Mouse (Mus musculus) midbrain, embryonic 10.5 days (tissue): ENCODE results near the gene Dleu7. TPM values are rescaled to one million over a fixed set of nuclear protein-coding genes. Genes with fewer than 3 reads are reported as not detected.
A peak's percentile ranks its signal among the peaks of the same experiment; 100 is the strongest.

Experiments
- DNase-seq: peaks from one replicate; pipeline ENCODE4 v3.0.0-alpha.2; 2017; ENCODE audit warnings: low spot score
- H3K27ac ChIP-seq: fragments of 300-500 bp; sonication (generic); replicated peaks from 2 replicates; pipeline ENCODE4 v1.5.1; 2016; ENCODE audit warnings: mild to moderate bottlenecking
- H3K27me3 ChIP-seq: fragments of 300-500 bp; sonication (generic); 2 replicates; pipeline ENCODE4 v1.6.1; 2016; ENCODE audit warnings: low read depth, mild to moderate bottlenecking; ENCODE audit not compliant: poor library complexity, severe bottlenecking
- H3K36me3 ChIP-seq: fragments of 300-500 bp; sonication (generic); 2 replicates; pipeline ENCODE4 v1.6.1; 2016; ENCODE audit warnings: mild to moderate bottlenecking, moderate library complexity
- H3K4me1 ChIP-seq: fragments of 300-500 bp; sonication (generic); 2 replicates; pipeline ENCODE4 v1.6.1; 2016
- H3K4me3 ChIP-seq: fragments of 300-500 bp; sonication (generic); 2 replicates; pipeline ENCODE4 v1.5.1; 2016; ENCODE audit warnings: mild to moderate bottlenecking, moderate library complexity
- H3K9me3 ChIP-seq: fragments of 300-500 bp; sonication (generic); replicated peaks from 2 replicates; pipeline ENCODE4 v1.6.1; 2016; ENCODE audit warnings: mild to moderate bottlenecking
- WGBS: fragments of 180-500 bp; shearing (Covaris S2); methylation state at CpG from one replicate; pipeline ENCODE4 v1.1.7; 2016; 5-methylcytosine and 5-hydroxymethylcytosine counted together
- polyA plus RNA-seq: library from polyadenylated mRNA; unstranded; fragments of >200 nt; fragmentation: Nextera tagmentation; extraction: Ambion mirVana; gene quantifications from 2 replicates; pipeline ENCODE4 v1.2.1, GENCODE M21; 2016

The Dleu7 gene
- polyA plus RNA-seq, 1 experiment from 2014 or later = 4.1 TPM

DNA sequence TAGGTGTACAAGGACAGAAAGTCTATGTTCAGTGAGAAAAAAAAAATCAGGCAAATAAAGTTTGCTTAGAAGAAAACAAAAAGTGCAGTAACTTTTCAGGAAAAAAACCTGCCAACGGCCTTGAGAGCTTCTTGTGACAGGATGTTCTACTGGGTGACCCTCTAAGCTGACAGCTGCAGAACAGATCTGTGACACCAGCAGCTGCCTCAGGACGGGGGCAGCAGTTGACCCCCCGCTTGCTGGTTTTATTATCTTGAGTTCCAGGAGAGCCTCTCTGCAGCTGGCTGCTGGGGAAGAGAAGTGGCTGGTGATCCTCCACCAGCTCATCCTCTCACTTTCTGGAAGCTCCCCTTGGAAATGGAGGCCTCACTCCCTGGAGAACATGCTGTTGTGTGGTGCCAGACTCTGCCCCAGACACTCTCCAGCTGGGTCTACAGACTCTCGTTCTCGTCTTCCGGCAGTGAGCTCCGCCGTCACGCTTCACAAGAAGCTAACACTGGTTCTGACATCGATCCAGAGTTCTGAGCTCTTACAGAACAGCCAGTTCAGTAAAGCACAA, 33.8 kb downstream of the Dleu7 start:
- H3K27me3 ChIP-seq = no peaks in the 10 kb centered on the region
- H3K27ac ChIP-seq = peak overlapping the region; percentile 42; the same call in 1 of the 2 replicates
- H3K36me3 ChIP-seq = no peaks in the 10 kb centered on the region
- WGBS = 77% methylated on average over 10 of the region's 10 CpGs
- DNase-seq = no peak
- H3K4me1 ChIP-seq = peaks cover 5% of the 10 kb centered on the region
- no peaks in the 10 kb centered on the region for H3K9me3 ChIP-seq
- H3K4me3 ChIP-seq = no peak overlapping the region

- DNase-seq = no peak
- H3K36me3 ChIP-seq = no peaks in the 10 kb centered on the region
- no peak overlapping the region for H3K4me3 ChIP-seq
- WGBS = 90% methylated on average over 6 of the region's 6 CpGs
- no peaks in the 10 kb centered on the region for H3K9me3 ChIP-seq
- peaks cover 5% of the 10 kb centered on the region for H3K4me1 ChIP-seq
- no peak overlapping the region for H3K27ac ChIP-seq
- H3K27me3 ChIP-seq = no peaks in the 10 kb centered on the region
Measured at GRCm38 (mm10) chr14:62258125-62258524, 34.7 kb downstream of the Dleu7 start.

- no peak overlapping the region for H3K27ac ChIP-seq
- 85% methylated on average over 5 of the region's 5 CpGs for WGBS
- no peaks in the 10 kb centered on the region for H3K36me3 ChIP-seq
- no peaks in the 10 kb centered on the region for H3K27me3 ChIP-seq
- H3K4me1 ChIP-seq = peaks cover 5% of the 10 kb centered on the region
- no peak overlapping the region for H3K4me3 ChIP-seq
- no peak for DNase-seq
- H3K9me3 ChIP-seq = no peaks in the 10 kb centered on the region
Measured at GRCm38 (mm10) chr14:62256066-62256465, 36.8 kb downstream of the Dleu7 start.

- Histone ChIP-seq H3K36me3 (no peaks in the 10 kb centered on the region), H3K4me3 (no peak overlapping the region), H3K9me3 (no peaks in the 10 kb centered on the region), H3K27ac (no peak overlapping the region), H3K27me3 (no peaks in the 10 kb centered on the region), H3K4me1 (peaks cover 5% of the 10 kb centered on the region)
- WGBS = 73% methylated on average over 8 of the region's 8 CpGs
- no peak for DNase-seq
Measured at GRCm38 (mm10) chr14:62254371-62254770, 38.5 kb downstream of the Dleu7 start.

GRCm38 (mm10) chr14:62251999-62252398, 40.8 kb downstream of the Dleu7 start:
- H3K27ac ChIP-seq = no peak overlapping the region
- no peaks in the 10 kb centered on the region for H3K27me3 ChIP-seq
- H3K9me3 ChIP-seq = no peaks in the 10 kb centered on the region
- peaks cover 3% of the 10 kb centered on the region; the same call in 1 of the 2 replicates for H3K4me1 ChIP-seq
- DNase-seq = peak; percentile 68
- 9% methylated on average over 4 of the region's 4 CpGs for WGBS
- no peaks in the 10 kb centered on the region for H3K36me3 ChIP-seq
- no peak overlapping the region for H3K4me3 ChIP-seq

GRCm38 (mm10) chr14:62250046-62250445, 42.8 kb downstream of the Dleu7 start:
- Histone ChIP-seq H3K4me1 (peaks cover 13% of the 10 kb centered on the region), H3K4me3 (no peak overlapping the region), H3K27ac (no peak overlapping the region), H3K9me3 (no peaks in the 10 kb centered on the region), H3K36me3 (no peaks in the 10 kb centered on the region), H3K27me3 (no peaks in the 10 kb centered on the region)
- DNase-seq = no peak
- WGBS = 69% methylated on average over 3 of the region's 3 CpGs

DNA sequence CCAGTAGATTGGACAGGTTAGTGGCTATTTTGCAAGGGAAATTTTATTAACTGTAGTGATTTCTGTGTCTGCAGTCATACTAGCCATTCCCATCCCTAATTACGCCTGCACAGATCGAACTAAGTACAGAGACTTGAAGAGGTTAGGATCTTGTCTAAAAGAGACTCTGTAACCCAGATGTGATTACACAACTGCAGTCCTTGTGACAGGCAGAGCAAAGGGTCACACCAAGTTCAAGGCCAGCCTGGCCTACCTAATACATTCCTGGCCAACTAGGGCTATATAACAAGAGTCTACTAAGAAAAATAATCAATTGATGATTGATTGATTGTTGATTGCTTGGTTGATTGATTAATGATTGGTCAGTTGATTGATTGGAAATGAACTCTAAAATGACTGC, 43.6 kb downstream of the Dleu7 start:
- 90% methylated on average over 2 of the region's 2 CpGs for WGBS
- Histone ChIP-seq H3K4me3 (no peak overlapping the region), H3K27ac (no peak overlapping the region), H3K36me3 (no peaks in the 10 kb centered on the region), H3K27me3 (no peaks in the 10 kb centered on the region), H3K9me3 (no peaks in the 10 kb centered on the region), H3K4me1 (peaks cover 13% of the 10 kb centered on the region)
- no peak for DNase-seq

GRCm38 (mm10) chr14:62248796-62249195, 44.1 kb downstream of the Dleu7 start:
- 89% methylated on average over 10 of the region's 10 CpGs for WGBS
- peaks cover 13% of the 10 kb centered on the region for H3K4me1 ChIP-seq

GRCm38 (mm10) chr14:62248345-62248744, 44.5 kb downstream of the Dleu7 start:
- Histone ChIP-seq H3K9me3 (no peaks in the 10 kb centered on the region), H3K36me3 (no peaks in the 10 kb centered on the region), H3K4me3 (no peak overlapping the region), H3K27ac (no peak overlapping the region), H3K4me1 (peaks cover 13% of the 10 kb centered on the region), H3K27me3 (no peaks in the 10 kb centered on the region)
- WGBS = 78% methylated on average over 7 of the region's 7 CpGs
- no peak for DNase-seq

More at GRCm38 (mm10) chr14:62248796-62249195, 44.1 kb downstream of the Dleu7 start:
- H3K27me3 ChIP-seq = no peaks in the 10 kb centered on the region
- H3K4me3 ChIP-seq = no peak overlapping the region
- no peak overlapping the region for H3K27ac ChIP-seq
- no peaks in the 10 kb centered on the region for H3K36me3 ChIP-seq
- DNase-seq = no peak
- H3K9me3 ChIP-seq = no peaks in the 10 kb centered on the region

DNA sequence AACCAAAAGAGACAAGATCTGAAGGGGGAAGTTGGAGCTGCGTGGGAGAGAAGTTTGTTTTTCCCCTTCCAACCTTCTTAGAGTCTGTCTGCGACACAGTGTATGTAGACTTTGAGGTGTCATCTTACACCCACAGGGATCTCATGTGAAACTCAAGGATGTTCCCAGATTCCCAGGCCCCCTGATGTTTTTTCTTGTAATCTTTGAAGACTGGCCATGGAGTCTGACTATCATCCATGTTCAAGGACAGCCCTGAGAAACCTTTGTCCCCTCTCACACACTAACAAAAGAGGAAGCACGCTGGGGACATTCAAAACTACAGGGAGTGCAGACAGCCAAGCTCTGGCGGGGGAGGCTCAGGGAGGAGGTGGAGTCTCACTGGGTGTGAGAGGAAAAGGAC, 47.3 kb downstream of the Dleu7 start:
- DNase-seq = no peak
- Histone ChIP-seq H3K27me3 (no peaks in the 10 kb centered on the region), H3K4me1 (peaks cover 13% of the 10 kb centered on the region), H3K36me3 (no peaks in the 10 kb centered on the region), H3K9me3 (no peaks in the 10 kb centered on the region), H3K27ac (no peak overlapping the region), H3K4me3 (no peak overlapping the region)
- 26% methylated on average over 4 of the region's 4 CpGs for WGBS

DNA sequence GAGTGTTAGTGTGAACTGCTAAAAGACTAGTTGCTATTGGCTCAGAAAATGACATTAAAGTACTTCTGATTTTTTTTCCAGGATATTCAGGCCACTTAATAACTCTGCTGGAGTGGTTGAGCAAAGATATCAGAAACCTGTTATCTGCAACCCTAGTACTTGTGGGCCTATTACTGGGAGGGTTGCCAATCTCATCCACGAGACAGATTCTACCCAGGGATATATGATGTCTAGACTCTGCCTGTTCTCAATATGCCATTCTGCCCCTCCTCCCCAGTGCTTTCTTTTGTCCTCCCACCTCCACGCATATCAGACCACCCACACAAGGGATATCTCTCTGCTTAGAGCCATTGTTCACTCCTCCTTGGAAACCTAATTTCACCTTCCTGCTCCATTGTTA, 49.3 kb downstream of the Dleu7 start:
- WGBS = 88% methylated on average over 2 of the region's 2 CpGs
- Histone ChIP-seq H3K9me3 (no peaks in the 10 kb centered on the region), H3K27me3 (no peaks in the 10 kb centered on the region), H3K4me1 (peaks cover 13% of the 10 kb centered on the region), H3K27ac (no peak overlapping the region), H3K36me3 (no peaks in the 10 kb centered on the region), H3K4me3 (no peak overlapping the region)
- no peak for DNase-seq

GRCm38 (mm10) chr14:62235969-62236368, 56.9 kb downstream of the Dleu7 start:
- H3K9me3 ChIP-seq = no peaks in the 10 kb centered on the region
- no peaks in the 10 kb centered on the region for H3K36me3 ChIP-seq
- H3K4me1 ChIP-seq = no peaks in the 10 kb centered on the region; the same call in 1 of the 2 replicates
- WGBS = 84% methylated on average over 7 of the region's 7 CpGs
- no peak overlapping the region for H3K27ac ChIP-seq
- no peaks in the 10 kb centered on the region for H3K27me3 ChIP-seq
- no peak overlapping the region for H3K4me3 ChIP-seq
- no peak for DNase-seq

DNA sequence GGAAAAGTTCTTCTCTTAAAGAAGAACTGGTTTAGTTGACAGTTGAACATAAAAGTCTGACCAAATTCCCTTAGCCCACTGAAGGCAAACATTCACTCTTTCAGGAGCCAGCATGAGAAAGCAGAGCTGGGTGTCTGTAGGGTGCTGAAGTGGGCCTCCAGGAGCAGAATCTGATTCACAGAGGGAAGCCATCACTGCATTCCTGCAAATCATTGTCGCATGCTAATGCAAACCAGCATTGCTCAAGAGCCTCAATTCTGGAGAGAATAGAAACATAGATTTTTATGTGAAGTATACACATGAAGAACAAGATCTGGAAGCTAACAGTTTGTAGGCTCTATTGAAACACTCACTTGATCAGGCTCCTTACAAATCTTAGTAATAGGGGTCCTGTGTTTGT, 57.6 kb downstream of the Dleu7 start:
- Histone ChIP-seq H3K9me3 (no peaks in the 10 kb centered on the region), H3K4me3 (no peak overlapping the region), H3K27ac (no peak overlapping the region), H3K4me1 (no peaks in the 10 kb centered on the region; the same call in 1 of the 2 replicates), H3K27me3 (no peaks in the 10 kb centered on the region), H3K36me3 (no peaks in the 10 kb centered on the region)
- DNase-seq = no peak
- 76% methylated on average over 1 of the region's 1 CpGs for WGBS

DNA sequence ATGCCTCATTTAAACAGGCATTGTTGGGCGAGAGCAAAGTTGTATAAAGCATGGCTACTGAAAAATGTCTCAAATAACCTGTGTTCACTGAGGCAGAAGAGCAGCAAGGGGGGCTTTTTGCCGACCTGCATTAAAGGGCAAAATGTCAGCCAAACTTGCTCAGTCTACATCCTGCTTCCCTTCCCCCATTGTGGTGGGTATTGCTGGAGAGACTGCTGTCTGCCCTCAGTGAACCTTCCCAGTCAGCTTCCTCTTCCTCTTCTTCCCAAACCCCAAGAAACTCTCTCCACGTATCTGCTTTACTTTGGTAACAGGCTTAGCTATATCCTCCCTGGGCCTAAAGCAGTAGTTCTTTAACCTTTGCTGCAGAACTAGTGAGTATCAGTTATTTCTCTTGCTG, 61.9 kb downstream of the Dleu7 start:
- Histone ChIP-seq H3K27ac (no peak overlapping the region), H3K27me3 (no peaks in the 10 kb centered on the region), H3K4me3 (no peak overlapping the region), H3K9me3 (no peaks in the 10 kb centered on the region), H3K36me3 (no peaks in the 10 kb centered on the region), H3K4me1 (peaks cover 8% of the 10 kb centered on the region)
- 61% methylated on average over 3 of the region's 3 CpGs for WGBS
- DNase-seq = no peak
